Mouse (Mus musculus): Measurements from ENCODE around the gene BC049352.

DNA sequence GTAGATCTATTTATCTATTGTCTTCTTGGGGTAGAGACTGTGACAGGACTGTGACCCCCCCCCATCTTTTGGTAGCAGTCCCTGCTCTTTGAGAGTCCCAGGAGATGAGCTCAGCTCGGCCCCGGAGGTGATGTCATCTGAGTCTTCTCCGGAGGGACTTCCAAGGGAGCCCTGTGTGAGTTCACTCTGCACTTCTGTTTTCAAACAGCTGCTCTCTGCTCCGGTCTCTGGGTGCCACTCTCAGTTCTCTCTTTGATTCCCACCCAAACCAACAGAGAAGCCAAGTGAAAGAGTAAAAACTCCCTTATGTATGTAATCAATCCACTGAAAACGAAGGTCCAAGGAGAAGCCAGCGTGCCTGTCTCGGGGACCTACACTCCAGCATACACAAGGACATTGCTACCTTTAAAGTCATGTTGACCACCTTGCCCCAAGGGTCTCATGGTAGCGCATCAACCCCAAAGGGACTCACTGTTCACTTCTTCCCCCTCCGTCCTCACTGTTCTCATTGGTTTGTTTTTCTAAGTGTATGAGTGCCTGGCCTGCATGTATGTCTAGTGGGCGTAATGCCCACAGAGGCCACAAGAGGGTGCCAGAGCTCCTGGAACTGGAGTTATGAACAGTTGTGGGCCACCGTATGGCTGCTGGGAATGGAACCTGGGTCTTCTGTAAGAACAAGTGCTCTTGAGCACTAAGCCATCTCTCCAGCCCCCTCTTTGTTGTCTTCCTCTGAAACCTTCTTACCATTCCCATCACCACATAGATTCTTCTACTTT is 117.6 kb downstream of the BC049352 start:
- TF ChIP-seq CTCF (IDR thresholded peaks at IDR 0.05; ENCODE audit: control insufficient read depth, insufficient read depth, insufficient read length) (no peak), FOSL1 (IDR thresholded peaks at IDR 0.05; ENCODE audit: insufficient read depth, low read length, poor library complexity, severe bottlenecking) (no peak), USF1 (IDR thresholded peaks at IDR 0.05; ENCODE audit: low read depth) (no peak), MAX (IDR thresholded peaks at IDR 0.05) (no peak)
